Mouse (Mus musculus) kidney, postnatal 0 days (tissue): ENCODE data around the gene Nudt17. TPM values are rescaled to one million over a fixed set of nuclear protein-coding genes. Genes with fewer than 3 reads are reported as not detected.

Experiments
- ATAC-seq: fragments of 200-750 bp; cut with Nextera tagmentation; replicated peaks from 2 replicates; pipeline ENCODE4 v1.8.0; 2017; ENCODE audit warnings: low read depth, moderate number of reproducible peaks, moderate TSS enrichment, moderate library complexity; ENCODE audit not compliant: low FRiP score
- DNase-seq: peaks from one replicate; pipeline ENCODE4 v3.0.0-alpha.2; 2016; ENCODE audit warnings: low spot score
- H3K27ac ChIP-seq: fragments of 300-500 bp; sonication (generic); 2 replicates; pipeline ENCODE4 v1.5.1; 2014; ENCODE audit warnings: mild to moderate bottlenecking
- H3K27me3 ChIP-seq: fragments of 300-500 bp; sonication (generic); 2 replicates; pipeline ENCODE4 v1.6.1; 2014; ENCODE audit warnings: low read length, mixed read lengths; ENCODE audit not compliant: insufficient read depth
- H3K36me3 ChIP-seq: fragments of 300-500 bp; sonication (generic); 2 replicates; pipeline ENCODE4 v1.6.1; 2014; ENCODE audit warnings: low read length, mixed read lengths; ENCODE audit not compliant: insufficient read depth
- H3K4me1 ChIP-seq: fragments of 300-500 bp; sonication (generic); replicated peaks from 2 replicates; pipeline ENCODE4 v1.6.1; 2014; ENCODE audit warnings: antibody characterized with exemption, low read length, mixed read lengths; ENCODE audit not compliant: insufficient read depth
- H3K4me2 ChIP-seq: fragments of 300-500 bp; sonication (generic); 2 replicates; pipeline ENCODE4 v1.6.1; 2014; ENCODE audit warnings: mild to moderate bottlenecking, low read length, moderate library complexity, mixed read lengths
- H3K4me3 ChIP-seq: fragments of 300-500 bp; sonication (generic); replicated peaks from 2 replicates; pipeline ENCODE4 v1.5.1; 2014; ENCODE audit warnings: low read depth, low read length
- H3K9ac ChIP-seq: fragments of 300-500 bp; sonication (generic); 2 replicates; pipeline ENCODE4 v1.6.1; 2014; ENCODE audit warnings: low read depth, low read length
- H3K9me3 ChIP-seq: fragments of 300-500 bp; sonication (generic); replicated peaks from 2 replicates; pipeline ENCODE4 v1.6.1; 2016; ENCODE audit warnings: low read length, inconsistent platforms, mixed read lengths
- CTCF ChIP-seq: IDR thresholded peaks from 2 replicates; pipeline ENCODE4 v1.5.1; 2016; ENCODE audit warnings: antibody characterized with exemption, low read depth, mild to moderate bottlenecking, moderate library complexity
- WGBS: fragments of 180-500 bp; shearing (Covaris S2); extraction: QIAGEN DNeasy Blood & Tissue Kit; methylation state at CpG from one replicate; pipeline ENCODE4 v1.1.7; 2014; 5-methylcytosine and 5-hydroxymethylcytosine counted together
- polyA plus RNA-seq: library from polyadenylated mRNA; unstranded; fragments of >200 nt; fragmentation: Nextera tagmentation; extraction: Ambion mirVana; gene quantifications from 2 replicates; pipeline ENCODE4 v1.2.1, GENCODE M21; 2015

Nudt17 gene
- polyA plus RNA-seq, 1 experiment from 2014 or later, result 8.2 TPM

GRCm38 (mm10) chr3:96684822-96685156 lies 23.6 kb downstream of the Nudt17 start:
- Histone ChIP-seq H3K27me3 (no peaks in the 10 kb centered on the region), H3K27ac (no peak overlapping the region), H3K36me3 (no peaks in the 10 kb centered on the region), H3K4me3 (0 out of 2 replicates have a peak overlapping the region, but pooled peaks have one; percentile 9), H3K4me1 (no peaks in the 10 kb centered on the region), H3K9me3 (no peaks in the 10 kb centered on the region), H3K9ac (no peak overlapping the region), H3K4me2 (peak overlapping the region; percentile 44)
- DNase-seq, result no peak
- 27% methylated on average over 28 of the region's 28 CpGs for WGBS
- TF ChIP-seq CTCF, result no peak
- no peak for ATAC-seq

GRCm38 (mm10) chr3:96684151-96684821 lies 24.1 kb downstream of the Nudt17 start:
- Histone ChIP-seq H3K9me3 (no peaks in the 10 kb centered on the region), H3K36me3 (no peaks in the 10 kb centered on the region), H3K4me1 (no peaks in the 10 kb centered on the region), H3K27ac (no peak overlapping the region), H3K4me2 (peak overlapping the region; percentile 44), H3K4me3 (0 out of 2 replicates have a peak overlapping the region, but pooled peaks have one; percentile 9), H3K27me3 (no peaks in the 10 kb centered on the region), H3K9ac (no peak overlapping the region)
- 58% methylated on average over 17 of the region's 17 CpGs for WGBS
- ATAC-seq (no peak), DNase-seq (no peak)
- TF ChIP-seq CTCF, result no peak

- Histone ChIP-seq H3K36me3 (no peaks in the 10 kb centered on the region), H3K4me2 (no peak overlapping the region), H3K9me3 (no peaks in the 10 kb centered on the region), H3K4me3 (no peak overlapping the region), H3K4me1 (no peaks in the 10 kb centered on the region), H3K9ac (no peak overlapping the region), H3K27ac (no peak overlapping the region), H3K27me3 (no peaks in the 10 kb centered on the region)
- DNase-seq, result no peak
- WGBS, result 80% methylated on average over 3 of the region's 3 CpGs
- ATAC-seq, result no peak
- TF ChIP-seq CTCF, result no peak
These were observed 24.9 kb downstream of the Nudt17 start for GRCm38 (mm10) chr3:96683496-96683895.

GRCm38 (mm10) chr3:96680269-96680956 lies 27.9 kb downstream of the Nudt17 start:
- ATAC-seq (no peak), DNase-seq (no peak)
- no peaks in the 10 kb centered on the region for H3K36me3 ChIP-seq
- no peak overlapping the region for H3K27ac ChIP-seq
- H3K4me3 ChIP-seq, result no peak overlapping the region
- 43% methylated on average over 12 of the region's 12 CpGs for WGBS
- H3K27me3 ChIP-seq, result no peaks in the 10 kb centered on the region
- H3K4me1 ChIP-seq, result no peaks in the 10 kb centered on the region
- no peak overlapping the region for H3K4me2 ChIP-seq
- no peaks in the 10 kb centered on the region for H3K9me3 ChIP-seq
- no peak for TF ChIP-seq CTCF
- H3K9ac ChIP-seq, result no peak overlapping the region

- no peak for TF ChIP-seq CTCF
These were observed 29.1 kb downstream of the Nudt17 start for GRCm38 (mm10) chr3:96679159-96679674.

GRCm38 (mm10) chr3:96678456-96678855 lies 29.9 kb downstream of the Nudt17 start:
- H3K4me3 ChIP-seq, result no peak overlapping the region
- H3K27me3 ChIP-seq, result no peaks in the 10 kb centered on the region

More at GRCm38 (mm10) chr3:96679159-96679674, 29.1 kb downstream of the Nudt17 start:
- H3K36me3 ChIP-seq, result no peaks in the 10 kb centered on the region
- H3K27ac ChIP-seq, result no peak overlapping the region
- H3K9ac ChIP-seq, result no peak overlapping the region
- no peaks in the 10 kb centered on the region for H3K27me3 ChIP-seq
- ATAC-seq (no peak), DNase-seq (no peak)
- H3K4me3 ChIP-seq, result no peak overlapping the region
- 49% methylated on average over 5 of the region's 5 CpGs for WGBS
- no peak overlapping the region for H3K4me2 ChIP-seq
- H3K4me1 ChIP-seq, result no peaks in the 10 kb centered on the region
- H3K9me3 ChIP-seq, result no peaks in the 10 kb centered on the region

More at GRCm38 (mm10) chr3:96678456-96678855, 29.9 kb downstream of the Nudt17 start:
- no peak overlapping the region for H3K27ac ChIP-seq
- no peaks in the 10 kb centered on the region for H3K4me1 ChIP-seq
- no peak for ATAC-seq
- no peak overlapping the region for H3K4me2 ChIP-seq
- no peak overlapping the region for H3K9ac ChIP-seq
- WGBS, result 61% methylated on average over 7 of the region's 7 CpGs
- no peaks in the 10 kb centered on the region for H3K36me3 ChIP-seq
- no peaks in the 10 kb centered on the region for H3K9me3 ChIP-seq
- no peak for DNase-seq
- no peak for TF ChIP-seq CTCF
